ENCODE assay signal across 32 mouse cellular contexts in genomic region chr5:27274781-27275395, GRCm38 (mm10).
DNase-seq lines count a peak whose midpoint lies in the region; ATAC-seq and TF ChIP-seq lines count a peak whose summit lies in the region.
"Had no signal": no experiment of that assay in that cellular context is flagged by ENCODE, and none has a peak within 500 bp of the region (broad histone marks: within the 10 kb centered on the region; RNA-seq: fewer than 3 reads in every experiment).

No protein-coding gene starts in this region.

- no peak overlapping the region for H3K27ac ChIP-seq in midbrain, embryonic 15.5 days
- H3K27ac ChIP-seq in midbrain, embryonic 11.5 days (ENCODE audit: low read depth, low read length), result no peak overlapping the region
- H3K27ac ChIP-seq in stomach, postnatal 0 days (replicated peaks), result no peak overlapping the region
- no peak overlapping the region for H3K27ac ChIP-seq in gastrocnemius, adult 2 months
- H3K27ac ChIP-seq: embryonic facial prominence, embryonic 10.5 days; embryonic facial prominence, embryonic 13.5 days; forebrain, embryonic 12.5 days; forebrain, embryonic 15.5 days; heart, embryonic 15.5 days; hindbrain, embryonic 12.5 days; intestine, embryonic 15.5 days had no signal

- no peaks in the 10 kb centered on the region for H3K27me3 ChIP-seq in midbrain, embryonic 15.5 days (replicated peaks)
- no peaks in the 10 kb centered on the region for H3K27me3 ChIP-seq in midbrain, embryonic 11.5 days (ENCODE audit: control insufficient read depth, insufficient read depth, low read length)
- no peaks in the 10 kb centered on the region for H3K27me3 ChIP-seq in stomach, postnatal 0 days (ENCODE audit: control insufficient read depth, insufficient read depth, low read length)
- H3K27me3 ChIP-seq: CH12.LX; embryonic facial prominence, embryonic 13.5 days; forebrain, embryonic 12.5 days; forebrain, embryonic 15.5 days; heart, embryonic 12.5 days; heart, embryonic 15.5 days; hindbrain, embryonic 12.5 days; intestine, embryonic 15.5 days; Patski had no signal

- H3K9ac ChIP-seq in midbrain, embryonic 15.5 days, result no peak overlapping the region
- no peak overlapping the region for H3K9ac ChIP-seq in midbrain, embryonic 11.5 days (ENCODE audit: low read length)
- H3K9ac ChIP-seq in stomach, postnatal 0 days (ENCODE audit: low read length), result no peak overlapping the region
- H3K9ac ChIP-seq: embryonic facial prominence, embryonic 13.5 days; forebrain, embryonic 12.5 days; forebrain, embryonic 15.5 days; heart, embryonic 12.5 days; heart, embryonic 15.5 days; hindbrain, embryonic 12.5 days; intestine, embryonic 15.5 days had no signal

- H3K4me2 ChIP-seq in midbrain, embryonic 15.5 days, result no peak overlapping the region
- no peak overlapping the region for H3K4me2 ChIP-seq in midbrain, embryonic 11.5 days
- no peak overlapping the region for H3K4me2 ChIP-seq in stomach, postnatal 0 days (replicated peaks; ENCODE audit: low read depth)
- H3K4me2 ChIP-seq: embryonic facial prominence, embryonic 13.5 days; forebrain, embryonic 12.5 days; forebrain, embryonic 15.5 days; heart, embryonic 12.5 days; heart, embryonic 15.5 days; hindbrain, embryonic 12.5 days; intestine, embryonic 15.5 days had no signal

- DNase-seq in midbrain, embryonic 11.5 days (ENCODE audit: low spot score, missing footprints), result no peak
- peak; percentile 37 for DNase-seq in brain, adult 2 months (ENCODE audit: low read depth, low spot score)
- DNase-seq in stomach, postnatal 0 days (ENCODE audit: low spot score), result peak; percentile 21
- no peak for DNase-seq in gastrocnemius, adult 2 months
- DNase-seq: adrenal gland, adult 2 months; adrenal gland, postnatal 25 days; cerebellum, adult 11 months; cerebellum, adult 2 months; cerebellum, adult 9-11 months; cerebellum, postnatal 25 days; embryo, embryonic 11 days; gastrocnemius, postnatal 25 days; heart, adult 18-20 months; heart, postnatal 10 days; heart, postnatal 36 days; kidney, adult 11 months had no signal

- intact Hi-C loops in gastrocnemius, adult 2 months (cut with DNase I), result no loop called here

- no peak for TF ChIP-seq EP300 in stomach, postnatal 0 days (optimal IDR thresholded peaks at IDR 0.05)

- H3K4me1 ChIP-seq in midbrain, embryonic 15.5 days, result peaks cover 5% of the 10 kb centered on the region; the same call in 1 of the 2 replicates
- no peaks in the 10 kb centered on the region for H3K4me1 ChIP-seq in midbrain, embryonic 11.5 days (ENCODE audit: control insufficient read depth, insufficient read depth, low read length)
- no peaks in the 10 kb centered on the region for H3K4me1 ChIP-seq in stomach, postnatal 0 days (replicated peaks; ENCODE audit: control insufficient read depth, insufficient read depth)
- H3K4me1 ChIP-seq: embryonic facial prominence, embryonic 10.5 days; embryonic facial prominence, embryonic 13.5 days; forebrain, embryonic 12.5 days; forebrain, embryonic 15.5 days; heart, embryonic 12.5 days; heart, embryonic 15.5 days; hindbrain, embryonic 12.5 days; intestine, embryonic 15.5 days had no signal

- TF ChIP-seq CTCF in stomach, postnatal 0 days (IDR thresholded peaks at IDR 0.05; ENCODE audit: low read depth), result no peak
- TF ChIP-seq CTCF in gastrocnemius, adult 2 months (IDR thresholded peaks at IDR 0.05), result no peak

- no peaks in the 10 kb centered on the region for H3K9me3 ChIP-seq in midbrain, embryonic 15.5 days
- H3K9me3 ChIP-seq in midbrain, embryonic 11.5 days (ENCODE audit: control insufficient read depth, low read length), result no peaks in the 10 kb centered on the region
- H3K9me3 ChIP-seq in stomach, postnatal 0 days (ENCODE audit: control insufficient read depth, low read length), result no peaks in the 10 kb centered on the region
- H3K9me3 ChIP-seq: embryonic facial prominence, embryonic 10.5 days; embryonic facial prominence, embryonic 13.5 days; forebrain, embryonic 12.5 days; forebrain, embryonic 15.5 days; G1E; heart, embryonic 12.5 days; heart, embryonic 15.5 days; hindbrain, embryonic 12.5 days; intestine, embryonic 15.5 days had no signal

- 0 out of 2 replicates have a peak, but pooled peaks have one; percentile 14 for ATAC-seq in midbrain, embryonic 15.5 days (replicated peaks)
- no peak for ATAC-seq in midbrain, embryonic 11.5 days (ENCODE audit: low FRiP score)
- peak; percentile 69 to 72 for ATAC-seq in hematopoietic stem cell, adult 5-6 weeks (replicated peaks in 1 of 2; ENCODE audit: insufficient read depth in 1 of 2, low FRiP score in 2 of 2, low TSS enrichment in 1 of 2, low read depth in 1 of 2, poor library complexity in 2 of 2, severe bottlenecking in 2 of 2)
- no peak for ATAC-seq in stomach, postnatal 0 days (ENCODE audit: low FRiP score, low TSS enrichment)
- no peak for ATAC-seq in CD4-positive, CD25-positive, alpha-beta regulatory T cell, adult 4 months
- ATAC-seq: forebrain, embryonic 15.5 days; hindbrain, embryonic 16.5 days; intestine, embryonic 15.5 days; Patski had no signal

- WGBS in midbrain, embryonic 15.5 days, result 65% methylated on average over 8 of the region's 8 CpGs
- 70% methylated on average over 8 of the region's 8 CpGs for WGBS in midbrain, embryonic 11.5 days
- WGBS in stomach, postnatal 0 days, result 48% methylated on average over 8 of the region's 8 CpGs

- no peak overlapping the region for H3K4me3 ChIP-seq in midbrain, embryonic 15.5 days
- H3K4me3 ChIP-seq in midbrain, embryonic 11.5 days (ENCODE audit: low read depth, low read length), result no peak overlapping the region
- no peak overlapping the region for H3K4me3 ChIP-seq in stomach, postnatal 0 days (ENCODE audit: low read depth, low read length)
- no peak overlapping the region for H3K4me3 ChIP-seq in gastrocnemius, adult 2 months
- H3K4me3 ChIP-seq: embryonic facial prominence, embryonic 10.5 days; embryonic facial prominence, embryonic 13.5 days; erythroblast, embryonic 14.5 days; forebrain, embryonic 12.5 days; forebrain, embryonic 15.5 days; heart, embryonic 12.5 days; heart, embryonic 15.5 days; hindbrain, embryonic 12.5 days; intestine, embryonic 15.5 days had no signal

- H3K36me3 ChIP-seq in midbrain, embryonic 15.5 days (replicated peaks), result no peaks in the 10 kb centered on the region
- H3K36me3 ChIP-seq in midbrain, embryonic 11.5 days (ENCODE audit: control insufficient read depth, insufficient read depth, low read length), result no peaks in the 10 kb centered on the region
- H3K36me3 ChIP-seq in stomach, postnatal 0 days (ENCODE audit: control insufficient read depth, insufficient read depth, low read length), result no peaks in the 10 kb centered on the region
- H3K36me3 ChIP-seq: embryonic facial prominence, embryonic 10.5 days; embryonic facial prominence, embryonic 13.5 days; forebrain, embryonic 12.5 days; forebrain, embryonic 15.5 days; G1E; heart, embryonic 12.5 days; heart, embryonic 15.5 days; hindbrain, embryonic 12.5 days; intestine, embryonic 15.5 days had no signal

Comparison
In these comparisons a context has a peak if more than half of its experiments do, and no peak if none do; other contexts are left out.
1. ATAC-seq: peak in midbrain, embryonic 15.5 days (single experiment) and hematopoietic stem cell, adult 5-6 weeks (2 of 2); none in midbrain, embryonic 11.5 days (single experiment), stomach, postnatal 0 days (single experiment) and CD4-positive, CD25-positive, alpha-beta regulatory T cell, adult 4 months (single experiment).
2. DNase-seq: peak in brain, adult 2 months (single experiment) and stomach, postnatal 0 days (single experiment); none in midbrain, embryonic 11.5 days (single experiment) and gastrocnemius, adult 2 months (single experiment).